Mouse (Mus musculus): ENCODE data around the gene Mettl8. TPM values are rescaled to one million over a fixed set of nuclear protein-coding genes. Genes with fewer than 3 reads are reported as not detected.

The Mettl8 gene
- polyA plus RNA-seq, 1 experiment from 2014 or later: 20.4 TPM

- Histone ChIP-seq H3K36me3 (ENCODE audit: control insufficient read depth, insufficient read depth, low read length) (no peaks in the 10 kb centered on the region), H3K9ac (ENCODE audit: low read length) (no peak overlapping the region), H3K4me2 (ENCODE audit: low read depth, severe bottlenecking) (no peak overlapping the region), H3K27ac (replicated peaks; ENCODE audit: low read depth, low read length) (no peak overlapping the region), H3K27me3 (ENCODE audit: control insufficient read depth, insufficient read depth, low read length) (no peaks in the 10 kb centered on the region), H3K9me3 (ENCODE audit: control insufficient read depth, low read length) (no peaks in the 10 kb centered on the region), H3K4me3 (ENCODE audit: low read depth, low read length) (no peak overlapping the region), H3K4me1 (ENCODE audit: control insufficient read depth, insufficient read depth, low read length) (no peaks in the 10 kb centered on the region)
- DNase-seq (ENCODE audit: low spot score) (no peak), ATAC-seq (ENCODE audit: insufficient number of reproducible peaks, low FRiP score, low TSS enrichment, low read depth) (no peak)
- WGBS: 83% methylated on average over 1 of the region's 1 CpGs
These were observed 88.2 kb downstream of the Mettl8 start for GRCm38 (mm10) chr2:70967216-70967615.

- DNase-seq (ENCODE audit: low spot score) (no peak), ATAC-seq (ENCODE audit: insufficient number of reproducible peaks, low FRiP score, low TSS enrichment, low read depth) (no peak)
- no peak overlapping the region for H3K9ac ChIP-seq (ENCODE audit: low read length)
- no peak overlapping the region for H3K27ac ChIP-seq (replicated peaks; ENCODE audit: low read depth, low read length)
- H3K27me3 ChIP-seq (ENCODE audit: control insufficient read depth, insufficient read depth, low read length): no peaks in the 10 kb centered on the region
- no peaks in the 10 kb centered on the region for H3K9me3 ChIP-seq (ENCODE audit: control insufficient read depth, low read length)
- WGBS: 84% methylated on average over 2 of the region's 2 CpGs
- no peaks in the 10 kb centered on the region for H3K4me1 ChIP-seq (ENCODE audit: control insufficient read depth, insufficient read depth, low read length)
- H3K4me3 ChIP-seq (ENCODE audit: low read depth, low read length): no peak overlapping the region
- H3K4me2 ChIP-seq (ENCODE audit: low read depth, severe bottlenecking): no peak overlapping the region
- H3K36me3 ChIP-seq (ENCODE audit: control insufficient read depth, insufficient read depth, low read length): no peaks in the 10 kb centered on the region
These were observed 90.6 kb downstream of the Mettl8 start for GRCm38 (mm10) chr2:70964809-70965208.

- WGBS: 76% methylated on average over 1 of the region's 1 CpGs
- no peaks in the 10 kb centered on the region for H3K9me3 ChIP-seq (ENCODE audit: control insufficient read depth, low read length)
- no peak overlapping the region for H3K27ac ChIP-seq (replicated peaks; ENCODE audit: low read depth, low read length)
- ATAC-seq (ENCODE audit: insufficient number of reproducible peaks, low FRiP score, low TSS enrichment, low read depth) (no peak), DNase-seq (ENCODE audit: low spot score) (no peak)
- H3K4me3 ChIP-seq (ENCODE audit: low read depth, low read length): no peak overlapping the region
- no peaks in the 10 kb centered on the region for H3K36me3 ChIP-seq (ENCODE audit: control insufficient read depth, insufficient read depth, low read length)
- no peak overlapping the region for H3K4me2 ChIP-seq (ENCODE audit: low read depth, severe bottlenecking)
- H3K4me1 ChIP-seq (ENCODE audit: control insufficient read depth, insufficient read depth, low read length): no peaks in the 10 kb centered on the region
- H3K27me3 ChIP-seq (ENCODE audit: control insufficient read depth, insufficient read depth, low read length): no peaks in the 10 kb centered on the region
- no peak overlapping the region for H3K9ac ChIP-seq (ENCODE audit: low read length)
These were observed 92.5 kb downstream of the Mettl8 start for GRCm38 (mm10) chr2:70962921-70963320.

GRCm38 (mm10) chr2:70961086-70961941, 94.1 kb downstream of the Mettl8 start:
- Histone ChIP-seq H3K4me2 (ENCODE audit: low read depth, severe bottlenecking) (no peak overlapping the region), H3K27me3 (ENCODE audit: control insufficient read depth, insufficient read depth, low read length) (no peaks in the 10 kb centered on the region), H3K36me3 (ENCODE audit: control insufficient read depth, insufficient read depth, low read length) (no peaks in the 10 kb centered on the region), H3K9me3 (ENCODE audit: control insufficient read depth, low read length) (no peaks in the 10 kb centered on the region), H3K27ac (replicated peaks; ENCODE audit: low read depth, low read length) (no peak overlapping the region), H3K4me3 (ENCODE audit: low read depth, low read length) (no peak overlapping the region), H3K4me1 (ENCODE audit: control insufficient read depth, insufficient read depth, low read length) (no peaks in the 10 kb centered on the region), H3K9ac (ENCODE audit: low read length) (no peak overlapping the region)
- ATAC-seq (ENCODE audit: insufficient number of reproducible peaks, low FRiP score, low TSS enrichment, low read depth) (no peak), DNase-seq (ENCODE audit: low spot score) (no peak)
- 85% methylated on average over 6 of the region's 6 CpGs for WGBS

- ATAC-seq (ENCODE audit: insufficient number of reproducible peaks, low FRiP score, low TSS enrichment, low read depth) (no peak), DNase-seq (ENCODE audit: low spot score) (no peak)
- H3K27ac ChIP-seq (replicated peaks; ENCODE audit: low read depth, low read length): no peak overlapping the region
- no peaks in the 10 kb centered on the region for H3K27me3 ChIP-seq (ENCODE audit: control insufficient read depth, insufficient read depth, low read length)
- no peak overlapping the region for H3K4me3 ChIP-seq (ENCODE audit: low read depth, low read length)
- H3K4me2 ChIP-seq (ENCODE audit: low read depth, severe bottlenecking): no peak overlapping the region
- no peak overlapping the region for H3K9ac ChIP-seq (ENCODE audit: low read length)
- H3K36me3 ChIP-seq (ENCODE audit: control insufficient read depth, insufficient read depth, low read length): no peaks in the 10 kb centered on the region
- no peaks in the 10 kb centered on the region for H3K4me1 ChIP-seq (ENCODE audit: control insufficient read depth, insufficient read depth, low read length)
- 82% methylated on average over 6 of the region's 6 CpGs for WGBS
- no peaks in the 10 kb centered on the region for H3K9me3 ChIP-seq (ENCODE audit: control insufficient read depth, low read length)
These were observed 95.3 kb downstream of the Mettl8 start for GRCm38 (mm10) chr2:70960090-70960489.

GRCm38 (mm10) chr2:70959337-70959736, 96.0 kb downstream of the Mettl8 start:
- ATAC-seq (ENCODE audit: insufficient number of reproducible peaks, low FRiP score, low TSS enrichment, low read depth) (no peak), DNase-seq (ENCODE audit: low spot score) (no peak)
- no peaks in the 10 kb centered on the region for H3K36me3 ChIP-seq (ENCODE audit: control insufficient read depth, insufficient read depth, low read length)
- 64% methylated on average over 7 of the region's 7 CpGs for WGBS
- no peak overlapping the region for H3K9ac ChIP-seq (ENCODE audit: low read length)
- no peak overlapping the region for H3K4me3 ChIP-seq (ENCODE audit: low read depth, low read length)
- H3K27me3 ChIP-seq (ENCODE audit: control insufficient read depth, insufficient read depth, low read length): no peaks in the 10 kb centered on the region
- H3K4me2 ChIP-seq (ENCODE audit: low read depth, severe bottlenecking): no peak overlapping the region
- H3K27ac ChIP-seq (replicated peaks; ENCODE audit: low read depth, low read length): no peak overlapping the region
- no peaks in the 10 kb centered on the region for H3K4me1 ChIP-seq (ENCODE audit: control insufficient read depth, insufficient read depth, low read length)
- no peaks in the 10 kb centered on the region for H3K9me3 ChIP-seq (ENCODE audit: control insufficient read depth, low read length)

- H3K4me2 ChIP-seq (ENCODE audit: low read depth, severe bottlenecking): no peak overlapping the region
- DNase-seq (ENCODE audit: low spot score) (no peak), ATAC-seq (ENCODE audit: insufficient number of reproducible peaks, low FRiP score, low TSS enrichment, low read depth) (no peak)
- H3K4me1 ChIP-seq (ENCODE audit: control insufficient read depth, insufficient read depth, low read length): no peaks in the 10 kb centered on the region
- H3K36me3 ChIP-seq (ENCODE audit: control insufficient read depth, insufficient read depth, low read length): no peaks in the 10 kb centered on the region
- H3K4me3 ChIP-seq (ENCODE audit: low read depth, low read length): no peak overlapping the region
- H3K27me3 ChIP-seq (ENCODE audit: control insufficient read depth, insufficient read depth, low read length): no peaks in the 10 kb centered on the region
- no peak overlapping the region for H3K9ac ChIP-seq (ENCODE audit: low read length)
- no peak overlapping the region for H3K27ac ChIP-seq (replicated peaks; ENCODE audit: low read depth, low read length)
- 66% methylated on average over 7 of the region's 7 CpGs for WGBS
- no peaks in the 10 kb centered on the region for H3K9me3 ChIP-seq (ENCODE audit: control insufficient read depth, low read length)
These were observed 96.8 kb downstream of the Mettl8 start for GRCm38 (mm10) chr2:70958536-70958935.

GRCm38 (mm10) chr2:70953616-70954015, 101.8 kb downstream of the Mettl8 start:
- no peaks in the 10 kb centered on the region for H3K4me1 ChIP-seq (ENCODE audit: control insufficient read depth, insufficient read depth, low read length)
- 58% methylated on average over 2 of the region's 2 CpGs for WGBS
- no peak overlapping the region for H3K4me3 ChIP-seq (ENCODE audit: low read depth, low read length)
- no peak overlapping the region for H3K9ac ChIP-seq (ENCODE audit: low read length)
- H3K27ac ChIP-seq (replicated peaks; ENCODE audit: low read depth, low read length): no peak overlapping the region
- H3K36me3 ChIP-seq (ENCODE audit: control insufficient read depth, insufficient read depth, low read length): no peaks in the 10 kb centered on the region
- ATAC-seq (ENCODE audit: insufficient number of reproducible peaks, low FRiP score, low TSS enrichment, low read depth) (no peak), DNase-seq (ENCODE audit: low spot score) (no peak)
- H3K4me2 ChIP-seq (ENCODE audit: low read depth, severe bottlenecking): no peak overlapping the region
- H3K27me3 ChIP-seq (ENCODE audit: control insufficient read depth, insufficient read depth, low read length): no peaks in the 10 kb centered on the region
- no peaks in the 10 kb centered on the region for H3K9me3 ChIP-seq (ENCODE audit: control insufficient read depth, low read length)

- no peak overlapping the region for H3K9ac ChIP-seq (ENCODE audit: low read length)
- no peak for DNase-seq (ENCODE audit: low spot score)
- no peaks in the 10 kb centered on the region for H3K9me3 ChIP-seq (ENCODE audit: control insufficient read depth, low read length)
- 82% methylated on average over 2 of the region's 2 CpGs for WGBS
- H3K4me3 ChIP-seq (ENCODE audit: low read depth, low read length): no peak overlapping the region
- H3K27ac ChIP-seq (replicated peaks; ENCODE audit: low read depth, low read length): no peak overlapping the region
- no peak overlapping the region for H3K4me2 ChIP-seq (ENCODE audit: low read depth, severe bottlenecking)
- H3K27me3 ChIP-seq (ENCODE audit: control insufficient read depth, insufficient read depth, low read length): no peaks in the 10 kb centered on the region
- H3K4me1 ChIP-seq (ENCODE audit: control insufficient read depth, insufficient read depth, low read length): no peaks in the 10 kb centered on the region
- no peak for ATAC-seq (ENCODE audit: insufficient number of reproducible peaks, low FRiP score, low TSS enrichment, low read depth)
- H3K36me3 ChIP-seq (ENCODE audit: control insufficient read depth, insufficient read depth, low read length): no peaks in the 10 kb centered on the region
These were observed 103.4 kb downstream of the Mettl8 start for GRCm38 (mm10) chr2:70951944-70952343.
